Mouse (Mus musculus) lung, embryonic 16.5 days (tissue): ENCODE results near the gene Gm3233. TPM values are rescaled to one million over a fixed set of nuclear protein-coding genes. Genes with fewer than 3 reads are reported as not detected.
"Not testable (repeated sequence)": the region's sequence is repeated elsewhere in the genome, so short reads cannot be mapped to it uniquely, and the experiment has no call there.

Experiments
- ATAC-seq: fragments of 200-750 bp; cut with Nextera tagmentation; 2 replicates; pipeline ENCODE4 v1.8.0; 2017; ENCODE audit warnings: low read depth, mild to moderate bottlenecking, moderate library complexity
- H3K27ac ChIP-seq: fragments of 300-500 bp; sonication (generic); 2 replicates; pipeline ENCODE4 v1.5.1; 2014; ENCODE audit warnings: mild to moderate bottlenecking, control low read depth, low read length
- H3K27me3 ChIP-seq: fragments of 300-500 bp; sonication (generic); 2 replicates; pipeline ENCODE4 v1.6.1; 2014; ENCODE audit warnings: low read depth, low read length, mixed read lengths; ENCODE audit not compliant: control insufficient read depth, insufficient read depth
- H3K36me3 ChIP-seq: fragments of 300-500 bp; sonication (generic); 2 replicates; pipeline ENCODE4 v1.6.1; 2014; ENCODE audit warnings: low read length; ENCODE audit not compliant: control insufficient read depth, insufficient read depth
- H3K4me1 ChIP-seq: fragments of 300-500 bp; sonication (generic); replicated peaks from 2 replicates; pipeline ENCODE4 v1.6.1; 2014; ENCODE audit warnings: low read length, mixed read lengths; ENCODE audit not compliant: control insufficient read depth, insufficient read depth
- H3K4me2 ChIP-seq: fragments of 300-500 bp; sonication (generic); 2 replicates; pipeline ENCODE4 v1.6.1; 2014; ENCODE audit warnings: low read depth, low read length, control low read depth
- H3K4me3 ChIP-seq: fragments of 300-500 bp; sonication (generic); 2 replicates; pipeline ENCODE4 v1.5.1; 2014; ENCODE audit warnings: mild to moderate bottlenecking, low read length, control low read depth
- H3K9ac ChIP-seq: fragments of 300-500 bp; sonication (generic); 2 replicates; pipeline ENCODE4 v1.6.1; 2014; ENCODE audit warnings: low read length, control low read depth
- H3K9me3 ChIP-seq: fragments of 300-500 bp; sonication (generic); 2 replicates; pipeline ENCODE4 v1.6.1; 2016; ENCODE audit warnings: low read length; ENCODE audit not compliant: control insufficient read depth
- WGBS: fragments of 180-500 bp; shearing (Covaris S2); extraction: QIAGEN DNeasy Blood & Tissue Kit; methylation state at CpG from one replicate; pipeline ENCODE4 v1.1.7; 2014; 5-methylcytosine and 5-hydroxymethylcytosine counted together
- polyA plus RNA-seq: library from polyadenylated mRNA; unstranded; fragments of >200 nt; fragmentation: Nextera tagmentation; extraction: Ambion mirVana; gene quantifications from 2 replicates; pipeline ENCODE4 v1.2.1, GENCODE M21; 2015

Gm3233 gene
- polyA plus RNA-seq, 1 experiment from 2014 or later: not detected

- H3K27me3 ChIP-seq, H3K27ac ChIP-seq, H3K4me1 ChIP-seq, H3K4me3 ChIP-seq, H3K9me3 ChIP-seq, H3K4me2 ChIP-seq, H3K36me3 ChIP-seq, ATAC-seq, H3K9ac ChIP-seq: not testable (repeated sequence)
- 57% methylated on average over 4 of the region's 5 CpGs for WGBS
Observed at GRCm38 (mm10) chr10:77741924-77742688, 17.4 kb downstream of the Gm3233 start, which contains the start of gene Gm18596. Gm18596 (minus strand) TSS chr10:77742638.

GRCm38 (mm10) chr10:77738929-77739328 is 20.6 kb downstream of the Gm3233 start:
- no peak overlapping the region for H3K27ac ChIP-seq
- H3K9ac ChIP-seq: no peak overlapping the region
- no peak for ATAC-seq
- H3K4me2 ChIP-seq: no peak overlapping the region
- H3K27me3 ChIP-seq: no peaks in the 10 kb centered on the region
- H3K4me1 ChIP-seq: no peaks in the 10 kb centered on the region
- H3K4me3 ChIP-seq: no peak overlapping the region
- peaks cover 4% of the 10 kb centered on the region; the same call in 1 of the 2 replicates for H3K9me3 ChIP-seq
- WGBS: 80% methylated on average over 4 of the region's 4 CpGs
- H3K36me3 ChIP-seq: no peaks in the 10 kb centered on the region

GRCm38 (mm10) chr10:77735928-77736327 is 23.6 kb downstream of the Gm3233 start:
- H3K9ac ChIP-seq: no peak overlapping the region
- ATAC-seq: no peak
- H3K27ac ChIP-seq: no peak overlapping the region
- no peaks in the 10 kb centered on the region for H3K4me1 ChIP-seq
- H3K9me3 ChIP-seq: peaks cover 4% of the 10 kb centered on the region; the same call in 1 of the 2 replicates
- H3K4me2 ChIP-seq: no peak overlapping the region
- H3K36me3 ChIP-seq: no peaks in the 10 kb centered on the region
- WGBS: 90% methylated on average over 1 of the region's 1 CpGs
- no peaks in the 10 kb centered on the region for H3K27me3 ChIP-seq
- no peak overlapping the region for H3K4me3 ChIP-seq

- H3K9me3 ChIP-seq: no peaks in the 10 kb centered on the region
- H3K9ac ChIP-seq: no peak overlapping the region
- H3K36me3 ChIP-seq: no peaks in the 10 kb centered on the region
- 38% methylated on average over 4 of the region's 4 CpGs for WGBS
- H3K27me3 ChIP-seq: no peaks in the 10 kb centered on the region
- no peak overlapping the region for H3K4me3 ChIP-seq
- ATAC-seq: no peak
- H3K27ac ChIP-seq: no peak overlapping the region
- H3K4me1 ChIP-seq: no peaks in the 10 kb centered on the region
- no peak overlapping the region for H3K4me2 ChIP-seq
Observed at GRCm38 (mm10) chr10:77729241-77729640, 30.2 kb downstream of the Gm3233 start.

- H3K4me1 ChIP-seq: no peaks in the 10 kb centered on the region
- H3K4me3 ChIP-seq: no peak overlapping the region
- WGBS: 51% methylated on average over 4 of the region's 4 CpGs
- H3K27me3 ChIP-seq: no peaks in the 10 kb centered on the region
- no peaks in the 10 kb centered on the region for H3K9me3 ChIP-seq
- no peak for ATAC-seq
- no peaks in the 10 kb centered on the region for H3K36me3 ChIP-seq
- no peak overlapping the region for H3K9ac ChIP-seq
- H3K27ac ChIP-seq: no peak overlapping the region
- no peak overlapping the region for H3K4me2 ChIP-seq
Observed at GRCm38 (mm10) chr10:77728280-77728679, 31.2 kb downstream of the Gm3233 start.

- Histone ChIP-seq H3K4me1 (no peaks in the 10 kb centered on the region), H3K36me3 (no peaks in the 10 kb centered on the region), H3K9ac (no peak within 1 kb of the TSS), H3K27ac (no peak within 1 kb of the TSS), H3K27me3 (no peaks in the 10 kb centered on the region), H3K4me2 (no peak within 1 kb of the TSS), H3K4me3 (no peak within 1 kb of the TSS), H3K9me3 (no peaks in the 10 kb centered on the region)
- WGBS: 16% methylated on average over 3 of the region's 3 CpGs
- no peak for ATAC-seq
Observed at GRCm38 (mm10) chr10:77726186-77726585, 33.3 kb downstream of the Gm3233 start, which contains the start of gene Gm10100. Gm10100 (plus strand) TSS chr10:77726486.

- Histone ChIP-seq H3K27me3 (no peaks in the 10 kb centered on the region), H3K27ac (no peak overlapping the region), H3K4me1 (no peaks in the 10 kb centered on the region), H3K4me2 (no peak overlapping the region), H3K4me3 (no peak overlapping the region), H3K9me3 (no peaks in the 10 kb centered on the region), H3K36me3 (no peaks in the 10 kb centered on the region), H3K9ac (no peak overlapping the region)
- ATAC-seq: no peak
- WGBS: 73% methylated on average over 8 of the region's 8 CpGs
Observed at GRCm38 (mm10) chr10:77724855-77725254, 34.6 kb downstream of the Gm3233 start.

GRCm38 (mm10) chr10:77720299-77720698 is 39.2 kb downstream of the Gm3233 start, which contains the start of gene Krtap12-1:
Krtap12-1 (plus strand) TSS chr10:77720599.
- not testable (repeated sequence) for H3K4me2 ChIP-seq, H3K9me3 ChIP-seq, H3K27ac ChIP-seq, H3K9ac ChIP-seq, H3K4me1 ChIP-seq, H3K36me3 ChIP-seq, H3K4me3 ChIP-seq, H3K27me3 ChIP-seq, ATAC-seq
- WGBS: 74% methylated on average over 1 of the region's 1 CpGs

GRCm38 (mm10) chr10:77715507-77715906 is 44.0 kb downstream of the Gm3233 start, which contains the start of gene Gm10142:
Gm10142 (plus strand) TSS chr10:77715807.
- Histone ChIP-seq H3K4me3 (no peak within 1 kb of the TSS), H3K4me1 (no peaks in the 10 kb centered on the region), H3K27me3 (no peaks in the 10 kb centered on the region), H3K9ac (no peak within 1 kb of the TSS), H3K9me3 (no peaks in the 10 kb centered on the region), H3K27ac (no peak within 1 kb of the TSS), H3K4me2 (no peak within 1 kb of the TSS), H3K36me3 (no peaks in the 10 kb centered on the region)
- WGBS: 88% methylated on average over 1 of the region's 1 CpGs
- ATAC-seq: no peak
